Mouse (Mus musculus) CH12.LX (cell line): ENCODE measurements around the gene Naa35.

ENCODE experiments used
- CHD2 ChIP-seq: IDR thresholded peaks from 2 replicates; pipeline ENCODE4 v1.6.1; 2011; ENCODE audit warnings: low read length, improper control_type of control experiment
- CTCF ChIP-seq, 2 experiments: IDR thresholded peaks in 1 of 2; conservative IDR thresholded peaks in 1 of 2; 2 replicates each; pipeline ENCODE4 v1.5.1; 2011 to 2012; ENCODE audit warnings: low read depth in 2 of 2, low read length in 2 of 2, improper control_type of control experiment in 1 of 2, inconsistent platforms in 1 of 2, mild to moderate bottlenecking in 1 of 2, moderate library complexity in 1 of 2
- KAT2A ChIP-seq: IDR thresholded peaks from 2 replicates; pipeline ENCODE4 v1.6.1; 2012; ENCODE audit warnings: low read length, improper control_type of control experiment, inconsistent platforms; ENCODE audit not compliant: insufficient replicate concordance
- MEF2A ChIP-seq: IDR thresholded peaks from 2 replicates; pipeline ENCODE4 v1.6.1; 2014; ENCODE audit warnings: low read depth, mild to moderate bottlenecking, inconsistent platforms, low read length, improper control_type of control experiment, borderline replicate concordance
- NELFE ChIP-seq: IDR thresholded peaks from 2 replicates; pipeline ENCODE4 v1.6.1; 2011; ENCODE audit warnings: low read depth, low read length, improper control_type of control experiment
- NRF1 ChIP-seq: IDR thresholded peaks from 2 replicates; pipeline ENCODE4 v1.6.1; 2014; ENCODE audit warnings: low read depth, mild to moderate bottlenecking, inconsistent platforms, low read length, improper control_type of control experiment, moderate library complexity
- POLR2A ChIP-seq: IDR thresholded peaks from 2 replicates; pipeline ENCODE4 v1.6.1; 2011; ENCODE audit warnings: low read depth, mild to moderate bottlenecking, improper control_type of control experiment, low read length
- UBTF ChIP-seq: IDR thresholded peaks from 2 replicates; pipeline ENCODE4 v1.6.1; 2012; ENCODE audit warnings: low read depth, mild to moderate bottlenecking, inconsistent platforms, low read length, improper control_type of control experiment, moderate library complexity
- USF2 ChIP-seq: conservative IDR thresholded peaks from 2 replicates; pipeline ENCODE4 v1.6.1; 2011; ENCODE audit warnings: low read depth, low read length, improper control_type of control experiment
- ZMIZ1 ChIP-seq: IDR thresholded peaks from 2 replicates; pipeline ENCODE4 v1.6.1; 2012; ENCODE audit warnings: low read depth, mild to moderate bottlenecking, inconsistent platforms, low read length, improper control_type of control experiment

GRCm38 (mm10) chr13:59653136-59653535 is 68.1 kb downstream of the Naa35 start:
- no peak for TF ChIP-seq CTCF (conservative IDR thresholded peaks at IDR 0.05 in 1 of 2, IDR thresholded peaks at IDR 0.05 in 1 of 2; ENCODE audit: low read depth in 2 of 2, low read length in 2 of 2)
- no peak for TF ChIP-seq UBTF
- no peak for TF ChIP-seq POLR2A
- no peak for TF ChIP-seq USF2
- no peak for TF ChIP-seq NELFE
- TF ChIP-seq MEF2A, result no peak
- no peak for TF ChIP-seq KAT2A
- no peak for TF ChIP-seq CHD2
- no peak for TF ChIP-seq NRF1
- TF ChIP-seq ZMIZ1, result no peak
